Mouse (Mus musculus): Measurements from ENCODE around the gene Junb. TPM values are rescaled to one million over a fixed set of nuclear protein-coding genes. Genes with fewer than 3 reads are reported as not detected.

Gene Junb
- total and polyA plus RNA-seq, 2 experiments from 2014 or later, result 10.3 to 39.6 TPM

GRCm38 (mm10) chr8:84979599-84980421, 1.3 kb upstream of the Junb start:
- TF ChIP-seq EP300 (IDR thresholded peaks at IDR 0.05; ENCODE audit: low read depth) (0 out of 2 replicates have a peak, but pooled peaks have one; percentile 49), CTCF (IDR thresholded peaks at IDR 0.05; ENCODE audit: low read depth) (no peak)
- DNase-seq (ENCODE audit: low spot score) (peak; percentile 90), ATAC-seq (ENCODE audit: insufficient read depth, low read depth) (peak; percentile 33)
- 4% methylated on average over 39 of the region's 42 CpGs for WGBS
- Histone ChIP-seq H3K4me1 (ENCODE audit: control insufficient read depth, insufficient read depth) (peaks cover 36% of the 10 kb centered on the region), H3K4me3 (ENCODE audit: low read depth, low read length) (peak overlapping the region; percentile 63), H3K4me2 (ENCODE audit: low read depth, low read length) (peak overlapping the region; percentile 92), H3K9ac (replicated peaks; ENCODE audit: low read depth, low read length) (peak overlapping the region; percentile 56), H3K36me3 (replicated peaks; ENCODE audit: control insufficient read depth, insufficient read depth, low read length) (no peaks in the 10 kb centered on the region), H3K9me3 (replicated peaks; ENCODE audit: control insufficient read depth, low read length) (no peaks in the 10 kb centered on the region), H3K27me3 (ENCODE audit: control insufficient read depth, insufficient read depth, low read length) (no peaks in the 10 kb centered on the region), H3K27ac (ENCODE audit: low read depth) (peak overlapping the region; percentile 92)

- DNase-seq (ENCODE audit: low spot score) (peak; percentile 31), ATAC-seq (ENCODE audit: insufficient read depth, low read depth) (no peak)
- Histone ChIP-seq H3K27me3 (ENCODE audit: control insufficient read depth, insufficient read depth, low read length) (no peaks in the 10 kb centered on the region), H3K4me3 (ENCODE audit: low read depth, low read length) (peak overlapping the region; percentile 63), H3K4me2 (ENCODE audit: low read depth, low read length) (peak overlapping the region; percentile 92), H3K9me3 (replicated peaks; ENCODE audit: control insufficient read depth, low read length) (no peaks in the 10 kb centered on the region), H3K9ac (replicated peaks; ENCODE audit: low read depth, low read length) (peak overlapping the region; percentile 67), H3K27ac (ENCODE audit: low read depth) (peak overlapping the region; percentile 92), H3K36me3 (replicated peaks; ENCODE audit: control insufficient read depth, insufficient read depth, low read length) (peaks cover 14% of the 10 kb centered on the region), H3K4me1 (ENCODE audit: control insufficient read depth, insufficient read depth) (peaks cover 33% of the 10 kb centered on the region)
- under 1% methylated on average over 66 of the region's 70 CpGs for WGBS
- TF ChIP-seq CTCF (IDR thresholded peaks at IDR 0.05; ENCODE audit: low read depth) (no peak), EP300 (IDR thresholded peaks at IDR 0.05; ENCODE audit: low read depth) (no peak)
Observed at GRCm38 (mm10) chr8:84977435-84978247, 877 bp downstream of the Junb start.

GRCm38 (mm10) chr8:84976763-84977434, 1.6 kb downstream of the Junb start:
- Histone ChIP-seq H3K4me2 (ENCODE audit: low read depth, low read length) (peak overlapping the region; percentile 92), H3K27me3 (ENCODE audit: control insufficient read depth, insufficient read depth, low read length) (no peaks in the 10 kb centered on the region), H3K9me3 (replicated peaks; ENCODE audit: control insufficient read depth, low read length) (no peaks in the 10 kb centered on the region), H3K27ac (ENCODE audit: low read depth) (peak overlapping the region; percentile 92), H3K4me1 (ENCODE audit: control insufficient read depth, insufficient read depth) (peaks cover 31% of the 10 kb centered on the region), H3K36me3 (replicated peaks; ENCODE audit: control insufficient read depth, insufficient read depth, low read length) (peaks cover 20% of the 10 kb centered on the region), H3K4me3 (ENCODE audit: low read depth, low read length) (peak overlapping the region; percentile 63), H3K9ac (replicated peaks; ENCODE audit: low read depth, low read length) (peak overlapping the region; percentile 67)
- whole genome bisulfite sequencing, result 2% methylated on average over 25 of the region's 25 CpGs
- DNase-seq (ENCODE audit: low spot score), result no peak
- ATAC-seq (ENCODE audit: insufficient read depth, low read depth), result no peak
- TF ChIP-seq CTCF (IDR thresholded peaks at IDR 0.05; ENCODE audit: low read depth) (no peak), EP300 (IDR thresholded peaks at IDR 0.05; ENCODE audit: low read depth) (no peak)

- Histone ChIP-seq H3K27ac (ENCODE audit: low read depth) (peak overlapping the region; percentile 92), H3K27me3 (ENCODE audit: control insufficient read depth, insufficient read depth, low read length) (no peaks in the 10 kb centered on the region), H3K36me3 (replicated peaks; ENCODE audit: control insufficient read depth, insufficient read depth, low read length) (peaks cover 27% of the 10 kb centered on the region), H3K4me1 (ENCODE audit: control insufficient read depth, insufficient read depth) (peaks cover 25% of the 10 kb centered on the region), H3K9ac (replicated peaks; ENCODE audit: low read depth, low read length) (peak overlapping the region; percentile 67), H3K9me3 (replicated peaks; ENCODE audit: control insufficient read depth, low read length) (no peaks in the 10 kb centered on the region), H3K4me3 (ENCODE audit: low read depth, low read length) (peak overlapping the region; percentile 63), H3K4me2 (ENCODE audit: low read depth, low read length) (peak overlapping the region; percentile 92)
- 1% methylated on average over 59 of the region's 61 CpGs for WGBS
- ATAC-seq (ENCODE audit: insufficient read depth, low read depth) (peak; percentile 71), DNase-seq (ENCODE audit: low spot score) (peak; percentile 93)
- TF ChIP-seq EP300 (IDR thresholded peaks at IDR 0.05; ENCODE audit: low read depth), result no peak
- no peak for TF ChIP-seq CTCF (IDR thresholded peaks at IDR 0.05; ENCODE audit: low read depth)
Observed at GRCm38 (mm10) chr8:84976031-84976762, 2.3 kb downstream of the Junb start.
